Mouse (Mus musculus): Measurements from ENCODE around the gene U90926. TPM values are rescaled to one million over a fixed set of nuclear protein-coding genes. Genes with fewer than 3 reads are reported as not detected.

The U90926 gene
- not detected for total RNA-seq (2021)

- intact Hi-C loops (cut with DNase I), result no loop called here
- DNase-seq (ENCODE audit: low spot score), result no peak
These were observed at the start of gene U90926 for GRCm38 (mm10) chr5:92215308-92215707. TSS of gene U90926 (minus strand) at chr5:92215408.

- intact Hi-C loops (cut with DNase I), result no loop called here
- DNase-seq (ENCODE audit: low spot score), result peak; percentile 63
These were observed 48.7 kb upstream of the U90926 start for GRCm38 (mm10) chr5:92263761-92264359.

DNA sequence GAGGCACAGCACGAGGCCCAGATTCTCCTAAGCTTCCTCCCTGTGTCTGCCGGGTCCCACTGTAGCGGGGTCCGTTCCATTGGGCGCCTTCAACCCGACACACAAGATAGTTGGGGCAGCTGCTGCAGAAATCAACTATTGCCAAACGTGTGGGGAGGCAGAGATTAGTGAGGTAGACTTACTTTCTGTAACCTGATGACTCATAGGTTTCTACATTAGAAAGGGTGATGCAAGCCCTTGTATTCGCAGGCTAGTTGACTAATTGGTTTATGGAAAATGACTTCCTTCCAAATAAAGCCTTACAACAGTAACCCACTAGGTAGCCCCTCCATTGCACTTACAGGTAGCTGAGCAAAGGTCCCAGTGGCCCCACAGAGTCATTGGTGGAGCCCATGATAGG, 47.4 kb upstream of the U90926 start:
- no peak for DNase-seq (ENCODE audit: low spot score)
- intact Hi-C loops (cut with DNase I), result no loop called here

- intact Hi-C loops (cut with DNase I), result no loop called here
- no peak for DNase-seq (ENCODE audit: low spot score)
These were observed 41.0 kb upstream of the U90926 start, which contains the start of gene Ppef2 for GRCm38 (mm10) chr5:92256218-92256617. TSS of gene Ppef2 (minus strand) at chr5:92256278.

DNA sequence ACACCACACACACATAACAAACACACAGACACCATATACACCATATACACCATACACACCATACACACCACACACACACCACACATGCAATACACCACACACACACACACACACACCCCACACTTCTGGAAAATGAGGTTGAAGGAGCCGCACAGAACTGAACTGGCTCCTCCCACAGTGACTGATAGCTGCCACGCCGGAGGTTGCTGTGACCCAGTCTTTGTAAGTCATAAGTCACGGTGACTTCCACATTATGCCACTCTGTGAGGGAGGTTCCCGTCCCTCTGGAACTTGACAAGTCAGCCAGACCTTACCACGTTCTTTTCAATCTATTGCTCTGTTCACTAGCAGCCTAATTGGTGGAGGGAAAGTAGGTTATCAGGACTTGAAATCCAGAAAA, 39.3 kb upstream of the U90926 start:
- intact Hi-C loops (cut with DNase I), result no loop called here
- DNase-seq (ENCODE audit: low spot score), result no peak

GRCm38 (mm10) chr5:92252797-92253343, 37.7 kb upstream of the U90926 start:
- intact Hi-C loops (cut with DNase I), result no loop called here
- no peak for DNase-seq (ENCODE audit: low spot score)

DNA sequence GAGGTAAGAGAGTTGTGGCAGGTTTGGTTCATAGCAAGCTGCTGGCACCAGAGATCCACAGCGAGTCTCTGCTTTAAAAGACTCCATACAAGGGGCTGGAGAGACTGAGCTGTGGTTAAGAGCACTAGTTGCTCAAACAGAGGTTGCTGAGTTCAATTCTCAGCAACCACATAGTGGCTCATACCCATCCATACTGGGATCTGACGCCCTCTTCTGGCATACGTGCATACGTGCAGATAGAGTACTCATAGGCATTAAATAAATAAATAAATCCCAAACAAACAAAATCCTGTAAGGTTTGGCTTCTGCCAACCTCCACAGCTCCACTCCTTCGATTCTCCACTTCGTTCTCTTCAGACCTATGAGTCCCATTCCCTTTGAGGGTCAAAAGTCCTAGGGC, 36.8 kb upstream of the U90926 start:
- intact Hi-C loops (cut with DNase I), result no loop called here
- no peak for DNase-seq (ENCODE audit: low spot score)

GRCm38 (mm10) chr5:92248614-92249013, 33.4 kb upstream of the U90926 start:
- DNase-seq (ENCODE audit: low spot score), result no peak
- intact Hi-C loops (cut with DNase I), result loop anchor here (10.0 kb wide), 1 partner anchor 784 kb away; no protein-coding TSS in a partner anchor

DNA sequence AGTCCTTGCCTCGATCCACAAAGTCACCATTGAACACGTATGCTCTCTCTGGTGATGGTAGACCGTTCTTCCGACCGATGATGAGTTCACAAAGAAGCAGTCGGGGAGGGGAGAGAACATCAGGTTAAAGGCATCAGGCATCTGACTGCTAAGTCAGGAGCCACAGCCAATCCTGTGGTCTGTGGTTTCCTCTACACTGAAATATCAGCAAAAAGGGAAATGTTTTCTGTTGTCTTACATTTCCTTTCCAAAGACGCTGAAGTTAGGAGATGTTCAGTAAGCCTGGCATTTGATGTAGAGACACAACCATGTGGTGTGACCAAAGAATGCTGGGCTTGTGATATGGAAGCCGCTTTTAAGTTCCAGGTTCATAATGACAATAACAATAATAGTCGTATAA, 30.3 kb upstream of the U90926 start:
- intact Hi-C loops (cut with DNase I), result loop anchor here (10.0 kb wide), 1 partner anchor 781 kb away; no protein-coding TSS in a partner anchor
- DNase-seq (ENCODE audit: low spot score), result no peak

- intact Hi-C loops (cut with DNase I), result loop anchor here (10.0 kb wide), 1 partner anchor 780 kb away; no protein-coding TSS in a partner anchor
- no peak for DNase-seq (ENCODE audit: low spot score)
These were observed 29.7 kb upstream of the U90926 start for GRCm38 (mm10) chr5:92244900-92245299.

DNA sequence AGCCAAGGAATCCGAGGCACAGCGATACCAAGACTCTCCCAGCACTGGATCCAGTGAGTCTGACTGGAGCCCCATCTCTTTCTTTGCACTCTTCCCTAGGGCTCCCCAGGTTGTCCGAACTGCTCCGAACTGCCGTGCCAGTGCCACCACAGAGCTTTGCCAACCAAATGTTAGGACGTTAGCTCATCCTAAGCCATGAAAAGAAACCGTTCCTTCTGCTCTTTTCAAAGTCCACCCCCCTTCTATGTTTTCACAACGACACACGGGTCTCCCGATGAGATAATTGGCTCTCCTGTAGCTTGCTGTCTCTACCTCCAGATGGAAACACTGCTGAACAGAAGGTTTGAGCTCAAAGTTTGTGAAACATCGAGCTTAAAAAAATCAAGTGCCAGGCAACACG, 25.6 kb upstream of the U90926 start:
- intact Hi-C loops (cut with DNase I), result loop anchor here (10.0 kb wide), 1 partner anchor 776 kb away; no protein-coding TSS in a partner anchor
- no peak for DNase-seq (ENCODE audit: low spot score)

GRCm38 (mm10) chr5:92239333-92240232, 24.4 kb upstream of the U90926 start:
- no peak for DNase-seq (ENCODE audit: low spot score)
- intact Hi-C loops (cut with DNase I), result loop anchor here (2.0 to 10.0 kb wide), 2 partner anchors 45 to 775 kb away; no protein-coding TSS in a partner anchor

DNA sequence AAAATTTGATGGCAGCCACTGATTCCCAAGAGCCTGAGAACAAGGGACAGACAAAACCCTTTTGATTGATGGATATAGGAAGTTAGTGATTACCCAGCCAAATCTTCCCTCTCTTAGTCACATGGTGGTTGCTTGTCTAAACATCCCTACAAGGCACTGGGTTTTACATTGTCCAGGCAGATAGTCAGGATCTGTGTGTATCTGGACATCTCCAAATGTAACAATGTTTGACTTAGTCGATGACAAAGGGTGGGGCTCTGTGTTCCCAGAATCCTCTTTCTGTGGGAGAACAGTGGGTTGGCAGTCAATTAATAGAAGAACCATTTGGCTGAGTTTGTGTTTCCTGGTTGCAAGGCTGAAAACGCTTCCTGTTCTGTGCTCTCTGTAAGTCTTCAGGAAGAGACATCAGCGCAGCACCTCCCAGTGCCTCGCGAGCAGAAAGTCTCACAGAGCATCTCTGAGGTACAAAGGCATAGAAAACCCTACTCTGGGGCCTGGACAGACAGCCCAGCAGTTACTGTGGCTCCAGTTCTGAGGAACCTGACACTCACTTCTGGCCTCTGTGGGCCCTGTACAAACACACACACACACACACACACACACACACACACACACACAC, 19.8 kb upstream of the U90926 start:
- intact Hi-C loops (cut with DNase I), result no loop called here
- no peak for DNase-seq (ENCODE audit: low spot score)

GRCm38 (mm10) chr5:92233366-92233765, 18.2 kb upstream of the U90926 start:
- intact Hi-C loops (cut with DNase I), result no loop called here

DNA sequence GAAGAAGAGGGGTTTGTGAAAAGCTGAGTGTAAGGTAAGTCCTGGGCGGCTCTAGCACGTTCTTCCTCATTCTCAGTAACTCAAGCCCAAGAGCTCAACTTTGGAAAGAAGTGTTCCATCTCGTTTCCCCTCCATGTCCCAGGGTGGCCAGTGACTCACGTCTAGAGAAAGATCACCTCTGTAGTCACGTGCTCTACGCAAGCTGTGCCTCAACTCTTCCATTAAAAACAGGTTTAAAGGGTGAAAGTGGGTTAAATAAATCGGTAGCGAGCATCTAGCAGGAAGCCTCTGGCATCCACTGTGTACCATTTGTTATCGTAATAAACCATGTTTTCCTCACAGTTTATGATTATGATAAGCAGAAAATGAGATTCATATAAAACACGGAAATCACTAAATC, 16.6 kb upstream of the U90926 start:
- DNase-seq (ENCODE audit: low spot score), result no peak
- intact Hi-C loops (cut with DNase I), result no loop called here

More at GRCm38 (mm10) chr5:92233366-92233765, 18.2 kb upstream of the U90926 start:
- DNase-seq (ENCODE audit: low spot score), result no peak

DNA sequence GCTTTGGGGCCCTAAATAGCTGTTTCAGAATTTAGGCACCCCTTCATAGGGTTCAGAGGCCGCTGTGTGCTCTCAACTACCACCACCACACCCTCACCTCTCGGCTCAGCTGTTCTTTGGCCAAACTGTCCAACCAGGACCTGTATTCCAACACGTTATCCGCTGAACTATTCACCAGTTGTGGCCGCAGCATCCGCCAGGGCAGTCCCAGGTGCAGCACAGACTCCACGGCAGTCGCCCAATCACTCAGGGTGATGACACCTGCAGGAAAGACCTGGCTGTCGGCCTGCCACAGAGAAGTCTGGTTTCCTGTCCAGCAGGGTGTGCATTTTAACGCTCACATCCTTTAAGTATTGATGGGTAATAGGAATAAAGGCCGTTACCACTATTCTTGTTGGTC, 15.1 kb upstream of the U90926 start:
- intact Hi-C loops (cut with DNase I), result no loop called here
- DNase-seq (ENCODE audit: low spot score), result no peak

DNA sequence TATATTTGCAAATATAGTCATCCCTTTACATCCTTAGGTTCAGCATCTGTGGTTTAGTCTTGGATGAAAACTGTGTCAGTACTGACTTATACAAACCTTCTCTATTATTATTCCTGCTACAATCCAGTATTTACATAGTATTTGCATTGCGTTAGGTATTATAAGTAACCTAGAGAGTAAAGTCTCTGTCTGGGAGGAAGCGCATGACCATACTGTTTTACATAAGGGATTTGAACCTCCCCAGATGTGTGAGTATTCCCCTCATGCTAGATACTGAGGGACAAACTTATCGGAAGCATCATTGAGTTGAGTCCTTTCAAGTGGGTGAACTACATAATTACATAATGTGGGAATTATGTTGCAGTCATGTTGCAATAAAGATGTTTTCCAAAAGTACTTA, 14.3 kb upstream of the U90926 start:
- intact Hi-C loops (cut with DNase I), result no loop called here
- no peak for DNase-seq (ENCODE audit: low spot score)

GRCm38 (mm10) chr5:92228776-92229175, 13.6 kb upstream of the U90926 start:
- intact Hi-C loops (cut with DNase I), result no loop called here
- no peak for DNase-seq (ENCODE audit: low spot score)

DNA sequence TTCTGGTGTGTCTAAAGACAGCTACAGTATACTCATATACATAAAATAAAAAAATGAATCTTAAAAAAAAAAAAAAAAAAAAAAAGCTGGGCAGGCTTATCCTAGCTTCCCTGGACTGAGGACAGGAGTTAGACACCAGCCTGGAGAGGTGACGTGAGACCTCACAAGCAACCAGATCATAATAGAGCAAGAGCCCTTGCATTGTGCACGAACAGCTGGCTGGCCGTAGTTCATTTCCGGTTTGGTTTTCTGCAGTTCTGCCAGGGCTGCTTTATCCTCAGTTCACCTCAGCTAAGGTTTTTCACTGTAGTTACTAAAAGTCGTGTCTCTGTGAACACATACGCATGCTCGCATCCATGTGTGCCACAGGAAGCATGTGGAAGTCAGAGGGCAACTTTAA, 12.6 kb upstream of the U90926 start:
- intact Hi-C loops (cut with DNase I), result no loop called here
- DNase-seq (ENCODE audit: low spot score), result no peak

- intact Hi-C loops (cut with DNase I), result no loop called here
- DNase-seq (ENCODE audit: low spot score), result no peak
These were observed 5.2 kb upstream of the U90926 start for GRCm38 (mm10) chr5:92220287-92220902.
